Mouse (Mus musculus) megakaryocyte, embryonic 14.5 days (primary cell): ENCODE data around the gene Ush2a.

ENCODE experiments used
- FLI1 ChIP-seq: IDR thresholded peaks from 2 replicates; pipeline ENCODE4 v1.6.1; 2012; ENCODE audit warnings: low read length, inconsistent platforms, mixed read lengths
- GATA1 ChIP-seq: IDR thresholded peaks from 3 replicates; pipeline ENCODE4 v1.6.1; 2012; ENCODE audit warnings: mixed read lengths, low read length, inconsistent platforms, borderline replicate concordance

DNA sequence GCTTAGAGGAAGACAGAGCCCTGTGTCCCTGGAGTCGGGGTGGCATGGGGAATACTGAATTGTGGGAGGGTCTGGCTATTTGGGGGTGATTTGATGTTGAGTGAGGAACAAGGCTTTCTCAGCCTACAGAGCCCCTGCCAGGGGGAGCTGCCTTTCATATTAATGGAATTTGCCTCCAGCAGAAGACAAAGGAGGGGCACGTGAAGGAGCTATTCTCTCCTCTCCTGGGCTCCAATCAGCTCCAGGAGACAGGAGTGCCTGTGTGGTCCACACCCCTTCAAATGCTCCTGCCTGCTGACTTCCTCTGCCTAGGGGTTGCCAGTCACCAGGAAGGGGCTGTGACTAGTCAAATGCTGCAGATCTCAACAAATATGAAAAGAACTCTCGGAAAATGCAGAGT is 398.5 kb downstream of the Ush2a start:
- TF ChIP-seq GATA1 (no peak), FLI1 (no peak)
